Mouse (Mus musculus) forebrain, postnatal 0 days (tissue): ENCODE results near the gene Selenoo. TPM values are rescaled to one million over a fixed set of nuclear protein-coding genes. Genes with fewer than 3 reads are reported as not detected.
A peak's percentile ranks its signal among the peaks of the same experiment; 100 is the strongest.

Experiments
- ATAC-seq: fragments of 200-750 bp; cut with Nextera tagmentation; 2 replicates; pipeline ENCODE4 v1.8.0; 2017; ENCODE audit warnings: mild to moderate bottlenecking, moderate library complexity
- DNase-seq: peaks from one replicate; pipeline ENCODE4 v3.0.0-alpha.2; 2015
- H3K27ac ChIP-seq: fragments of 300-500 bp; sonication (generic); 2 replicates; pipeline ENCODE4 v1.5.1; 2014; ENCODE audit warnings: low read depth, mild to moderate bottlenecking, antibody characterized with exemption, low read length, moderate library complexity, mixed read lengths
- H3K27me3 ChIP-seq: fragments of 300-500 bp; sonication (generic); 2 replicates; pipeline ENCODE4 v1.6.1; 2014; ENCODE audit warnings: mild to moderate bottlenecking, low read length, mixed read lengths; ENCODE audit not compliant: insufficient read depth
- H3K36me3 ChIP-seq: fragments of 300-500 bp; sonication (generic); 2 replicates; pipeline ENCODE4 v1.6.1; 2014; ENCODE audit warnings: mild to moderate bottlenecking, moderate library complexity; ENCODE audit not compliant: insufficient read depth
- H3K4me1 ChIP-seq: fragments of 300-500 bp; sonication (generic); 2 replicates; pipeline ENCODE4 v1.6.1; 2014; ENCODE audit warnings: antibody characterized with exemption; ENCODE audit not compliant: insufficient read depth
- H3K4me2 ChIP-seq: fragments of 300-500 bp; sonication (generic); 2 replicates; pipeline ENCODE4 v1.6.1; 2014; ENCODE audit warnings: low read depth, mild to moderate bottlenecking, moderate library complexity
- H3K4me3 ChIP-seq: fragments of 300-500 bp; sonication (generic); 2 replicates; pipeline ENCODE4 v1.5.1; 2014; ENCODE audit warnings: low read depth, low read length, mixed read lengths
- H3K9ac ChIP-seq: fragments of 300-500 bp; sonication (generic); 2 replicates; pipeline ENCODE4 v1.6.1; 2014; ENCODE audit warnings: mild to moderate bottlenecking
- H3K9me3 ChIP-seq: fragments of 300-500 bp; sonication (generic); 2 replicates; pipeline ENCODE4 v1.6.1; 2016; ENCODE audit warnings: low read length
- CTCF ChIP-seq: sonication (generic); IDR thresholded peaks from 2 replicates; pipeline ENCODE4 v1.5.1; 2016; ENCODE audit warnings: antibody characterized with exemption, control low read depth, low read depth
- whole genome bisulfite sequencing: fragments of 180-500 bp; shearing (Covaris S2); extraction: QIAGEN DNeasy Blood & Tissue Kit; methylation state at CpG from one replicate; pipeline ENCODE4 v1.1.7; 2014; 5-methylcytosine and 5-hydroxymethylcytosine counted together
- polyA plus RNA-seq: library from polyadenylated mRNA; unstranded; fragments of >200 nt; fragmentation: Nextera tagmentation; extraction: Ambion mirVana; gene quantifications from 2 replicates; pipeline ENCODE4 v1.2.1, GENCODE M21; 2015
- total RNA-seq: library from RNA; depleted of rRNA; stranded (reverse); fragments of >200 nt; gene quantifications from 2 replicates; pipeline ENCODE4 v1.2.3, GENCODE M21; 2014

Gene Selenoo
- total and polyA plus RNA-seq, 2 experiments from 2014 or later, result 19.6 to 47.9 TPM

GRCm38 (mm10) chr15:89090662-89091061 is 1.8 kb downstream of the Selenoo start:
- 85% methylated on average over 4 of the region's 4 CpGs for whole genome bisulfite sequencing
- H3K9ac ChIP-seq, result no peak overlapping the region
- no peaks in the 10 kb centered on the region for H3K9me3 ChIP-seq
- ATAC-seq (no peak), DNase-seq (no peak)
- H3K4me1 ChIP-seq, result peaks cover 8% of the 10 kb centered on the region; the same call in 1 of the 2 replicates
- H3K4me3 ChIP-seq, result no peak overlapping the region
- H3K4me2 ChIP-seq, result peak overlapping the region; percentile 94; the same call in 1 of the 2 replicates
- no peaks in the 10 kb centered on the region for H3K27me3 ChIP-seq
- H3K27ac ChIP-seq, result no peak overlapping the region
- TF ChIP-seq CTCF, result no peak
- peaks cover 36% of the 10 kb centered on the region for H3K36me3 ChIP-seq

DNA sequence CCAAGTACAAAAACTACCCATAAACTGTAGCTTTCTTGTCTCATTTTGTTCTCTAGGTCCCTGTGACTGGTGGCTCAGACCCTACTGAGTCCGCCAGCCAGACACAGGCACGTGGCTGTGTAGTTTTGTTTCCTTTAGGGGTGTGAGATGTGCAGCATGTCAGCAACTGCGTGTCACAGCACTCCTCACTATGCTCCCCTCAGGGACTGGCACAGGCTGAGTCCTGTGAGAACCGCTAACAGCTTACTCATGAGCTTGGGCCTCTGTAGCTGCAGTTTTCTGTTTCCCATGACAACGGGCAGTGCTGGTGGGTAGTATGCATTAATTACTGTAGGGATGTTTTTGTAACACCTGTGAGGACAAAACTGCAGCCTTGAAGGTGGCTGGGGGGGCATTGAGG is 3.3 kb downstream of the Selenoo start:
- Histone ChIP-seq H3K9me3 (no peaks in the 10 kb centered on the region), H3K27ac (no peak overlapping the region), H3K4me1 (peaks cover 8% of the 10 kb centered on the region; the same call in 1 of the 2 replicates), H3K4me3 (no peak overlapping the region), H3K4me2 (no peak overlapping the region), H3K27me3 (no peaks in the 10 kb centered on the region), H3K36me3 (peaks cover 45% of the 10 kb centered on the region), H3K9ac (no peak overlapping the region)
- DNase-seq (no peak), ATAC-seq (no peak)
- no peak for TF ChIP-seq CTCF
- WGBS, result 82% methylated on average over 5 of the region's 5 CpGs

DNA sequence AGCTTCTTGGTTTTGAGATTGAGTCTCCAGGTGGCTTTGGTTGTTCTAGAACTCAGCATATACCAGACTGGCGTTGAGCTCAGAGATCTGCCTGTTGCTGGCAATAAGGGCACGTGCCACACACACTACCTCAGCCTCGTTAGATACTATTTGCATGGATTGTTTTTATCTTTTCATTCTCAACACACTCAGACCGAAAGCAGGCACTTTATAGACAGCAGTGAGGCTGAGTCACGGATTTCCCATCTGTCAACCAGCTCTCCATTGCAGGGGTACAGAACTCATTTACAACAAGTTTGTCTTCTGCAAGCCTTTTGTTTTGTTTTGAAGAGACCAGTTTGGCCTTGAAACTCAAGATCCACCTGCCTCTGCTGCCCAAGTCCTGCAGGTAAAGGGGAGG is 8.6 kb downstream of the Selenoo start:
- no peaks in the 10 kb centered on the region for H3K9me3 ChIP-seq
- DNase-seq (no peak), ATAC-seq (no peak)
- H3K36me3 ChIP-seq, result peaks cover 94% of the 10 kb centered on the region
- no peak overlapping the region for H3K27ac ChIP-seq
- H3K9ac ChIP-seq, result no peak overlapping the region
- H3K27me3 ChIP-seq, result no peaks in the 10 kb centered on the region
- no peak overlapping the region for H3K4me2 ChIP-seq
- TF ChIP-seq CTCF, result no peak
- no peak overlapping the region for H3K4me3 ChIP-seq
- H3K4me1 ChIP-seq, result no peaks in the 10 kb centered on the region
- 73% methylated on average over 5 of the region's 5 CpGs for whole genome bisulfite sequencing

DNA sequence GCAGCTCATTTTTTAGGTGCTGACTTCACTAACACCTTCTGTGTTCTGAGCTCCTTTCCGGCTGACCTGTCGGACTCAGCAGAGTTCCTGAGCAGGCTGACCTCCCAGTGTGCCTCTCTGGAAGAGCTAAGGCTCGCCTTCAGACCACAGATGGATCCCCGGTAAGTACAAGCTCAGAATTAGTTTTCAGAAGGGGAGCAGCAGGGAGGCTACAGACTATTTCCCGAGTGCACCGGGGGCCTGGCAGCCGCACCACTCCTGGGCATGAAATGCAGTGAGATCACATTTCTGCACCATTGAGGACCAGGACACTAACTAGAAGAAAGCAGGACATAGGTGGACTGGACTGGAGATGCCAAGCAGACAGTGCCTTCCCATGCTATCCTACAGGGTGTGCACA is 9.7 kb downstream of the Selenoo start:
- ATAC-seq (no peak), DNase-seq (no peak)
- Histone ChIP-seq H3K27me3 (no peaks in the 10 kb centered on the region), H3K4me2 (no peak overlapping the region), H3K9me3 (no peaks in the 10 kb centered on the region), H3K4me3 (no peak overlapping the region), H3K27ac (no peak overlapping the region), H3K36me3 (peaks cover 95% of the 10 kb centered on the region), H3K9ac (no peak overlapping the region), H3K4me1 (no peaks in the 10 kb centered on the region)
- 89% methylated on average over 7 of the region's 7 CpGs for WGBS
- no peak for TF ChIP-seq CTCF

- peaks cover 95% of the 10 kb centered on the region for H3K36me3 ChIP-seq
- TF ChIP-seq CTCF, result no peak
- H3K27ac ChIP-seq, result no peak overlapping the region
- no peak overlapping the region for H3K4me3 ChIP-seq
- H3K27me3 ChIP-seq, result no peaks in the 10 kb centered on the region
- H3K4me1 ChIP-seq, result no peaks in the 10 kb centered on the region
- no peak for ATAC-seq
- no peak overlapping the region for H3K9ac ChIP-seq
- no peak for DNase-seq
- H3K4me2 ChIP-seq, result no peak overlapping the region
- no peaks in the 10 kb centered on the region for H3K9me3 ChIP-seq
- 95% methylated on average over 12 of the region's 12 CpGs for WGBS
Observed at GRCm38 (mm10) chr15:89100823-89101222, 11.9 kb downstream of the Selenoo start.

DNA sequence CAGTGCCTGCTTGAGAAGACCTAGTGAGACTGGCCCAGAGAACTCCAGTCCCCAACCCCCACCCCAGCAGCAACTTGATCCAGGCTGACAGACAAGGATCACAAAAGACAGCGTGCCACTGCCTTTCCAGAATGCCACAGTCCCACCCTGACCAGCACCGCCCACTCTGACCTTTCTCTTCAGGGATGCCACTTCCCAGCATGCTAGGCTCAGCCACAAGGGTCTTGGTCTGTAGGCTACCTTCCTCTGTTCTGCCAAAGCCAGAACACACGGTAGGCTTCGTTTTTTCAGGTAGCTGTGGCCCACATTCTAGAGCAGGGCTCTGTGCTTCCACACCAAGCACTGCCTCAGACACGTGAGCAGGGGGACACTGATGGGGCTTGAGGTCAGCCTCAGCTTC is 13.8 kb downstream of the Selenoo start:
- Histone ChIP-seq H3K27me3 (no peaks in the 10 kb centered on the region), H3K9me3 (no peaks in the 10 kb centered on the region), H3K9ac (no peak overlapping the region), H3K4me1 (no peaks in the 10 kb centered on the region), H3K4me2 (no peak overlapping the region), H3K27ac (no peak overlapping the region), H3K36me3 (peaks cover 92% of the 10 kb centered on the region), H3K4me3 (no peak overlapping the region)
- WGBS, result 64% methylated on average over 5 of the region's 5 CpGs
- DNase-seq (no peak), ATAC-seq (no peak)
- TF ChIP-seq CTCF, result no peak

GRCm38 (mm10) chr15:89103921-89104320 is 15.0 kb downstream of the Selenoo start:
- Histone ChIP-seq H3K27me3 (no peaks in the 10 kb centered on the region), H3K4me1 (no peaks in the 10 kb centered on the region), H3K36me3 (peaks cover 95% of the 10 kb centered on the region), H3K9me3 (no peaks in the 10 kb centered on the region), H3K9ac (no peak overlapping the region), H3K27ac (no peak overlapping the region), H3K4me3 (no peak overlapping the region), H3K4me2 (no peak overlapping the region)
- WGBS, result 85% methylated on average over 10 of the region's 10 CpGs
- ATAC-seq (no peak), DNase-seq (no peak)
- TF ChIP-seq CTCF, result no peak

- peaks cover 95% of the 10 kb centered on the region for H3K36me3 ChIP-seq
- no peaks in the 10 kb centered on the region for H3K9me3 ChIP-seq
- H3K4me2 ChIP-seq, result no peak overlapping the region
- H3K4me1 ChIP-seq, result no peaks in the 10 kb centered on the region
- H3K4me3 ChIP-seq, result no peak overlapping the region
- DNase-seq, result no peak
- TF ChIP-seq CTCF, result no peak
- no peak for ATAC-seq
- no peaks in the 10 kb centered on the region for H3K27me3 ChIP-seq
- WGBS, result 97% methylated on average over 8 of the region's 8 CpGs
- H3K27ac ChIP-seq, result no peak overlapping the region
- H3K9ac ChIP-seq, result no peak overlapping the region
Observed at GRCm38 (mm10) chr15:89104425-89104824, 15.5 kb downstream of the Selenoo start.
